Mouse (Mus musculus): ENCODE data around the gene Hdhd5.

The Hdhd5 gene

DNA sequence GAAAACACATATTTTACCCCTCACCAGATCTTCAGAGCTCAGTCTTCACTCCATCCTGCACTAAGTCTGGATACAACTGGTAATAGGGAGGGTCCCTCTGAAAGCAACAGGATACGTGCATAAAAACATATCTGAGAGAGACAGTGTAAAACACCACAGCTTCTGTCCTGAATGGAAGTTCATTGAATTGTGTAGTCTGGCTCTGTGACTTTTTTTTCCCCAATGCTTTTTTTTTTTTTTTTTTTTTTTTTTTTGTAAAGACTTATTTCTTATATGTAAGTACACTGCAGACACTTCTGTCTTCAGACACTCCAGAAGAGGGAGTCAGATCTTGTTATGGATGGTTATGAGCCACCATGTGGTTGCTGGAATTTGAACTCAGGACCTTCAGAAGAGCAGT is 1.5 kb upstream of the Hdhd5 start:
- no peak for DNase-seq (ENCODE audit: low read depth, low spot score)

DNA sequence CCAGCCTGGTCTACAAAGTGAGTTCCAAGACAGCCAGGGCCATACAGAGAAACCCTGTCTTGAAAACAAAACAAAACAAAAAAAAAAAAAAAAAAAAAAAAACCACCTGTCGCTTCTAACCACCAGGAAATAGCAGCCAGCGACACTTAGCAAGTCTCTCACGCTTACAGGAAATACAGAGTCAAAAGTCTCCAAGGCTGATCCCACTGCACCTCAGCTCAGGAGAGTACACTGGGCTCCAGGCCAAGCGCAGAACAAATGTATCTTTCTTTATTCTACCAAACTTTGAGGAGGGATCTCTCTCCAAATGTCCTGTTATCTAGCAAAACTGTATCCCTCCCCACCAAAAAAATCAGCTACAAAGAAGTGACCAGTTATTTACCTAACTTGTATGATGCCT is 2.0 kb downstream of the Hdhd5 start:
- DNase-seq (ENCODE audit: low read depth, low spot score), result peak; percentile 69

DNA sequence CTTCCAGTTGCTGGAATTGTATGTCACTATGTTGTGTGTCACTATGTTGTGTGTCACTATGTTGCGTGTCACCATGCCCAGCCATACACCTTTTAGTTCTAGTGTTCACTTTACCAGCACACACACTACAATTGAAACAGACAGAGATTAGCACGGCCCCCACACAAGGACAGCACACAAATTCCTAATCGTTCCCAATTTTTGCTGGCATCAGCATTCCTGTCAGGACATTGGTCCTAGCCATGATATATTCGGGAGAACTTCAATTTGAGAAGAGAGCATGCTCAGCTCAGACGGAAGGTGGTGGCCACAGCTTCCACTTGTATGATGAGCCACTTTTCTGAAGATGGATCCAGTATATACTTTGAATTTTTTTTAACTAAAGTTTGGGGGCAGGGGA is 6.3 kb downstream of the Hdhd5 start:
- DNase-seq (ENCODE audit: low read depth, low spot score), result no peak

DNA sequence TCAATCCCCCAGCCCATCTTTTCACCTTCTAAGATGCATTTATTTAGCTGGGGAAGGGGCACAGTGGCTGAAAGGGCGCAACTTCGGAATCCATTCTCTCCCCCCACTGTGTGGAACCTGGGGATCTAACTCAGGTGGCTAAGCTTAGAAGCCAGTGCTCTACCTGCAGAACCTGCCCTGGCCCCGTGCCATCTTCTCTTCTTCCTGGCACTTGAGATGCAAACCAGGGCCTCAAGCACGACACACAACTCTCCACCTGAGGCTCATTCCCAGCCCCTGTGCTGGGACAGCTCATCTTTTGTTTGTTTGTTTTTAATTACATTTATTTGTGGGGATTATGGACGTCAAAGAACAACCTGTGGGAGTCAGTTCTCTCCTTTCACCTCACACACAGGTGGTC is 11.5 kb downstream of the Hdhd5 start:
- no peak for DNase-seq (ENCODE audit: low read depth, low spot score)

DNA sequence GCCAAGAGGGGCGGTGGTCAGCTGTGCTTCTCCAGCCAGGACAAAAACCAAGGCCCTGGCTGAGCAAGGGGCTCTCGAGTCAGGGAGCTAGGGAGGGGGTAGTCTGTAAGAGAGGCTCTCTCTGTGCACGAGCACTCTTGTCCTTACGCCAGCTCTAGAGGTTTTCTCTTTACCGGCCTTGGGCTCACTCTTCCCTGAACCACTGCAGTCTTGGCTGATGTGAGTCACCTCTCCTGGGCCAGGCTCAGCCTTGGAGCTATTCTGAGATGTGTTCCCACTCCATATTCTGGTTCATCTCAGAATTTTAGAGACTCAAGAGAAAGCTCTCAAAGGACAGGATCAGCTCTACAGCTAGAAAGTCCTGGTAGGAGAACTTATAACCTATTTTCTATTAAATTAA is 13.8 kb downstream of the Hdhd5 start:
- no peak for DNase-seq (ENCODE audit: low read depth, low spot score)

DNA sequence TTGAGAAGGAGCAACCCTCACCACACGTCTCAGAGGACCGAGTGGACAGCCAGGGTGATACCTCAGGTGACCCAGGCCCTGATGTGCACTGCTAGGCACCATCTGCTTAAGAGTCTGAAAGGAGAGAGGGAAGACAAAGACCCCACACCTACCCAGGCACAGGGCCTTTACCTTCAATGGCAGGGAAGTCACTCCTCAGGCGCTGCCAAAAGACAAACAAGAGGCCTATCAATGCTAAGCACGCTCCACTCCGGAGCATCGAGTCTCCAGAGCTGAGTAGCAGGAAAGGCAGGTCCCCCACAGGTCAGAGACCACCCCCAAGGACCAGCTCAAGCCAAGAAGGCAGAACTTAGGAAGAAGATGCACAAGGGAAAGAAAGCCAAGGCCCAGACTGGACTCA is 14.2 kb downstream of the Hdhd5 start:
- no peak for DNase-seq (ENCODE audit: low read depth, low spot score)

DNA sequence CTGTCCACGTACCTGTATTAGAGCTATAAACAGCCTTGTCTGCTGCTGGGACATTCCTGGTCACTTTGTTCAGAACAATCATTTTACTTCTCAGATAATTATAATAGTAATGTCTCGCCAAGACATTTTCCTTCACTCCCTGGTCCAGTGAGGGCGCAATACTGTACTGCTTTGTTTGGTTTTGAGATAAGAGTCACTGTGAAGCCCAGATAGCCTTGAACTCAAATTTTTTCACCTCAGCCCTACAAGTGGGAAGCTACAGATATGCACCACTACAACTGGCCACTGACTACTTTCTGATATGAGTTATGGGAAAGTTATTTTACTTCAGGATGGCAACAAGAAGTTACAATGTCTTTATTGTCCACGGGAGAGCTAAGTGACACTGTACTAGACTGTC is 14.7 kb downstream of the Hdhd5 start:
- DNase-seq (ENCODE audit: low read depth, low spot score), result no peak

DNA sequence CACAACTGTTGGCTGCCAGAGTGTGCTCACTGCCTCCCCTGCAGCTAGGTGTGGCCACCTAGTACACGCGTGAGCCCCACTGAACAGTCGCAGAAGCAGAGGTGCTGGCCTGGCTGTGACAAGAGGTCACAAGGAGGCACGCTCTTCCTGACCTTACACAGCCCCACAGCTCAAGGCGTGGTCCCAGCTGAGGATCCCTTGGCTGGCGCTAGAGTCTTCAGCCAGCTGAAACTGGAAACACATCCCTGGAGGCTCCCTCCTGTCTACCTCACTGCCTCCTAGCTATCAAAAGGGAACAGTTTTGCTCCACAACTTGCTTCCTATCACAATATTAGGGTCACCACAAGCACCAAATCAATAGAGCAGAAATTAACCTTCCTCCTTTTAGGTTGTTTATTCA is 19.9 kb downstream of the Hdhd5 start:
- no peak for DNase-seq (ENCODE audit: low read depth, low spot score)

DNA sequence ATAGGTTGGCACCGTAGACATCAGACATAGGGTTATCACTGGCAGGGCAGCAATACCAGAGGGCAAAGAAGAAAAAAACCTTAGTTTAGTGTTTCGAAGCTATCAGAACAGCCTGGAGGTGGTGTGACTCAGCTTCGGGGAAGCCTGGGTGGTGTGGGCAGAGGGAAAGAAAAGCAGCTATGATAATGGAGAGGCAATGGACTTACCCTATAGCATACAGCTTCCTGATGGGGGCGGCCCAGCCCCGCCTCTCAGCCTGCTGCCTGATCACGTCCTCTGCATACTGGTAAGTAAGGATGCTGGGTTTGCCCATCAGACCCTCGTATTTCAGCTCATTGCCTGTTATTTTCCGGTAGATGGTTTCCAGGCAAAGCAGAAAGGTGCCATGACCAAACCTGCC is 20.7 kb downstream of the Hdhd5 start:
- no peak for DNase-seq (ENCODE audit: low read depth, low spot score)

DNA sequence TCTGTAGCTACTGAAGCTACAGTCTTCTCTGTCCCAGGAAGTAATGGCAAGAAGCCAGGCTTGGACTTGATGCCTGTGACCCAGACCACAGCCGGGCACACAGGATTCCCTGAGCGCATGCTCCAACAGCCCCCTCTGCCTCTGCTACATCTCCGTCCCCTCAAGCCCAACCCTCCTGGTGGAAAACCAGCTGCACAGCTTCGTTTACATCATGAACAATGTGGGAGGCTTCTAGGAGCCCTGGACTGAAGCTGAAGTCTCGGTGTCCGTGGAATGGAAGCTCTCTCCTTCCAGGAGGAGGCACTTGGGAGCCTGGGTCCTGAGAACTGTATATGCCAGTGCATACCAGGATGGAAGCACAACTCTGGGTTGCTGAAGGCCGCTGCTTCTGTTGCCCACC is 21.1 kb downstream of the Hdhd5 start:
- no peak for DNase-seq (ENCODE audit: low read depth, low spot score)

DNA sequence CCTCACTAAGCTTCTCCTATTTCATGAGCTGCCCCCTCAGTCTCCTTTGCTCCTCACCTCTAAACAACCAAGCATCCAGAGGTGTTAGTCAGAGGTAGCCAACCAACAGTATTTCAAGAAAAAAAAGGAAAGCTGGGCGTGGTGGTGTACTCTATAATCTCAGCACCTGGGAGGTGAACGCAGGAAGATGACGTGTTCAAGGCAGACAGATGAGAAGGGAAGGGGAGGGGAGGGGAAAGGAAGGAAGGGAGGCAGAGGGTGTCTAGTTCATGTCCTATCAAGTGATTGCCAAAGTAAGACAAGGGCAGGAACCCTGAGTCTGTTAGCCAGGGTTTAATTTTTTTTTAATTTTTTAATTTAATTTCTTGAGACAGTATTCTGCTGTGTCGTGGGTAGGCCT is 22.5 kb downstream of the Hdhd5 start:
- DNase-seq (ENCODE audit: low read depth, low spot score), result peak; percentile 58

DNA sequence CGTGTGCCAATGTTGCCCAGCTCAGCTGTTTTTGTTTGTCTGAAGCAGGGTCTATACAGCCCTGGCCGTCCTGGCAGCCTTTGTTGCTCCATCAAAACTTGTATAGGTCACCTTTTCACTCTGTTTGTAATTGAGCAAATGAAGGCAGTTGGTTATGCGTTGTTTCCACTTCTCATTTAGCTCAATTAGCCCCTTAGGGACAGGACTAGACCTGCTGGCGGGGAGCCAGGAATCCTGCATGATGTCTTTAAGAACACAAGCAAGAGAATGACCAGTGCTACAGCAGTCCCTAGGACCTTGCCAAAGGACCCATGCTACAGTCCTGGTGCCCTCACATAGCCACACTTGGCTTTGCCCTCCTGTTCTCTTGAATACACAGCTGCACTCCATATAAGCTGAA is 25.6 kb downstream of the Hdhd5 start:
- no peak for DNase-seq (ENCODE audit: low read depth, low spot score)

DNA sequence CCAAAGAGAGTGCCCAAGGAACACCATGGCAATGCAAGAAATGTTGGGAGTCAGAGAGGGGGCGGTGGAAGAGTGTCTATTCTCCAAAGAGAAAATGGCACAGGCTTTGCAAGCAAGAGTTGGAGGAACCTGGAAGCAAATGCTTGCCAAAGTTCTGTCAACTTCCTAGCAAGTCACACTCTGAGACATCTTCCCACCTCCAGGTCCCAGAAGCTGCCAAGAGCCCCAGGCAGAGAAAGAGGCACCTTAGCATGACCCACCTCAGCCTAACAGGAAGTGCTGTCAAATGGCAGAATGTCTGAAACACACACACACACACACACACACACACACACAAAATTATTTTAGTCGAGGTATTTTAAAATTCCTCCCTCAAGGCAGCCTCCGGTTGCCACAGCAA is 27.1 kb downstream of the Hdhd5 start:
- no peak for DNase-seq (ENCODE audit: low read depth, low spot score)

DNA sequence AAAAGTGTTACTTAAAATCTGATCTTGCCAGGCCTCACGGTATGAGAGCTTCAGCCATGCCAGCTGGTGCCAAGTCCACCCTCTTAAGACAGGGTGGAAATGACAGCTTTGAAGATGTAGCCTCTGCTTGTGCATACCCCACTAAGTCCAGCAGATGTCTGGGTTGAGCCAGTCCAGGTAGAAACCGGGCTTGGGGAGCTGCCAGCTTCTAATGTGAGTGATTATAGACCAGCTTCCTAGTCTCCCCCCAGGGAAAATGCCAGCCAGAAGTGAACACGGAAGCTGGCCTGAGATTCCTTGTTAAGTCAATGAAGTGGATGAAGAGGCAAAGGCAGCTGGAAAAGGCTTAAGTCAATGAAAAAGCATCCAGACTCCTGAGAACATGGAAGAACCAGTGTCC is 34.6 kb downstream of the Hdhd5 start:
- DNase-seq (ENCODE audit: low read depth, low spot score), result no peak

DNA sequence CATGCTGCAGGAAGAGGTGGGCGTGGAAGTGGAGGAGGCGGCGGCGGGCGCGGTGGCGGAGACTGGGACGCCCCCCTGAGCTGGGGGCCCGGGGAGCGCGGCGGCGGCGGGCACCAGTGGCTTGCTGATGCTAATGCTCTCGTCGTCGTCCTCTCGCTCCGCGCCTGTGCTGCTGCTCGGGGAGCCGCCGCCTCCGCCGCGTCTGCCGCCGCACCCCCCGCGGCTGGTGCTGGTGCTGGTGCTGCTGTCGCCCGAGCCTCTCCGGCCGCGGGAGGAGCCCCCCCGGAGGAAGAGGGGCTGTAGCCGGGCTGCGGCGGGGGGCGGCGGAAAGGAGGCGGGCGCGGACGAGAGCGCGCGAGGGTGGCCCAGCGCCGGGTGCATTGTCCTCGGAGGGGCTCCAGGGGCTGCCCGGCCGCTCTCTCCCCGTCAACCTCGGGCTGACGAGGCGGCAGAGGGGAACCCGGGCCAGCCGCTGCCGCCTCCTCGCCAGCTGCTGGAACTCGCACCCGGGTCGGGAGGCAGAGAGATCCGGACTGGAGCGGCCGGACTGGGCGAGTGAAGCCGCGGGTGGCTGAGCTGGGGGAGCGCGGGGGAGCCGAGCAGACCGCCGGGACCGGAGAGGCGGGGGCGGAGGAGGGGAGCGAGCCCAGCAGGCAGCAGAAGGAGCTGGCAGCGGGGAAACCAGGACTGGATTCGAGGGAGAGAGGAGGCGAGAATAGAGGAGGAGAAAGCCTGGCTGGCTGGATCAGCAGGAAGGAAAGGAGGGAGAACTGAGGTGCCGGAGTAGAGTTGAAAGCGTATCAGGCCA is 37.5 kb downstream of the Hdhd5 start, which contains the start of gene Tmem121b:
Tmem121b (minus strand) TSS at position 434 of the 808 bp plus-strand sequence.
- peak; percentile 69 for DNase-seq (ENCODE audit: low read depth, low spot score)

DNA sequence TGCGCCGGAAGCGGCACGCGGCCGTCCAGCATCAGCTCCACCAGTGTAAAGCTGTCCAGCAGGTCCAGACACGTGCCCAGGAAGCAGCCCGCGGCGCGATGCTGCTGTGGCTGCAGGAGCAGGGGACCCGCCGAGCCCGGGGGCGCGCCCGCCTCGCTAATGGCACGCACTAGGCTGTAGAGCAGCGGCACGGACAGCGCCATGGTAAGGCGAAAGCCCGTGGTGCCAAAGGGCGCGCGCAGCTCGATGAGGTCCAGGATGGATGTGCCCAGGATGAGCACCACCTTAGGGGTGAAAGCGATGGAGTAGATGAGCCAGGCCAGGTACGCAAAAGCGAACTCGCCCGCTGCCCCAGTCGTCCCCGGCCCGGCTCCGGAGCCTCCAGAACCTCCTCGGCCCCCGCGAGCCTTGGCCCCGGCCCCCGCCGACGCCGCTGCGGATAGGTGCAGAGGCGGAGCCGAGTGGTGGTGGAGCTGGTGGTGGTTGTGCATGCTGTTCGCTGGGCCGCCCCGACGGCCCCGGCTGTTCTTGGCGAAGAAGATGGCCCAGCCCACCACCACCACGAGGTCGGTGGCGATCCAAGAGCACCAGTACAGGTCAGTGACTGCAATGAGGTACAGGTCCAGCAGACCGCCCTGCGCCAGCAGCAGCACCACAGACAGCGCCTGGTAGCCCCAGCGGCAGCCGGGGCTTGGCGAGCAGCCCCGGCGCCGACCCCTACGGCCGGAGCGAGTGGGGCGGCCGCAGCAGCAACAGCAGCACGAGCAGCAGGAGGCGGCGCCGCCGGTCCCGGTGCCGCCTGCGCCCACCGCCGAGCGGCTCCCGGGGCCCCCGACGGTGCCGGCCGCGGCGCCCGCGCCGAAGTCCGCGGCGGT is 38.4 kb downstream of the Hdhd5 start:
- peak; percentile 65 for DNase-seq (ENCODE audit: low read depth, low spot score)

DNA sequence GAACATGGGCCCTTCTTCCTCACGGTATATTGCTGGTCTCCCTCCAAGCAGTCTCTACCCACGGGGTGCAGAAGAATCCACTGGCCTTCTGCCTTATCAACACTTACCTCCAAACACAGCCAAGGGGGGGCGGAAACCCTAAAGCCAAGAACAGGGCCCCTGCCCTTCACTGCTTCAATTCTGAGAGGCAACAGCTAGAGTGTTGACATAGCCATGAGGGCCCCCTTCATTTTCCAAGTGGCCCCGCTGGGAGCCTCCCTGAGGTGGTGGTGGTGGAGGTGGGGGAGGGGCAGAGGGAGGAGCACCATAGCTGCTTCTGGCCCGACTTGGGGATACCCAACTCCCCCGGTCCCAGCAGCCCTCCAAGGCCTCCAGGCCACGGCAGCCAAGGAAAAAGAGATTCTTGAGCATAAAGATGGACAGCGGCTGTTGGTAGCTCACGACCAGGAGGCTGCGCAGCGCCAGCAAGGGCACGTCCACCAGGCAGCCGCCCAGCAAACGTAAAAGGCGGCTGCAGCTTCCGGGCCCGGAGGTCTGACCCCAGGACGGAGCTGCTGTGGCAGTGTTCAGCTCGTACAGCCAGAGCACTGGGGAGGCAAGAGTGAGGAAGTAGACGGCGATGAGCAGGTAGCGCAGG is 39.1 kb downstream of the Hdhd5 start:
- no peak for DNase-seq (ENCODE audit: low read depth, low spot score)

DNA sequence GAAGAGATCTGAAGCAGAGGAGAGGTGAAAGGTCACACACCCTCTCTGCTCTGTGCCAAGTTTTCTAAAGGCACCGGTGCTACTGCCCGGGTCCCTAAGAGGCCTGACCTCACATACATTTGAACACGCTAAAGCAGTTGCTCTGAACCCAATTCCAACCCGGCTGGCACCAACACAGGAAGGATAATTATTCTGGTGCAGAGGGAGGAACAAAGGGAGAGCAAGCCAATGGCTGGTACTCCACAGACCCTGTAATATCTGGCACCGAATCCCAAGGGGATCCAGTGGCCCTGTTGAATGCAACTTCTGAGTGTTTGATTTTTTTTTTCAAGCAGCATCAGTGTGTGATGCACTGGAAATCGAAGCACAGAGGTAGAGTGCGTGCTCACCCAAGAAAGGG is 40.1 kb downstream of the Hdhd5 start:
- no peak for DNase-seq (ENCODE audit: low read depth, low spot score)

DNA sequence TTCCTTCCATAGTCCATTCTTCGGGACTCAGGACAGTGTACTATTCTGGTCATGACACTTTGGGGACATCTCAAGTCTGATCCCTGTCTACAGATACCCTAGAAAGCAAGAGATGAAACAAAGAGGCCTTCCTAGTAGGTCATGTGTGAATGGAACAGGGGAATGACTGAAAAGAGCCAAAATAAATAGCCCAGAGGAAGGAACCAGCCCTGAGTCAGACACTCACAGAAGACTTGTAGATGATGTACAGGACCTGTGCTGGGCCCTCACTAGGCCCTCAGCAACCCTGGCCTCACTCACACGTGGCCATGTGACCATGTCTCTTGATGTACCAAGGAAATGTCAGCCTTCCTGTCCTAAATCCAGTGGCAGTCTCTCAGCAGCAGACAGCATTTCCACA is 41.7 kb downstream of the Hdhd5 start:
- no peak for DNase-seq (ENCODE audit: low read depth, low spot score)

DNA sequence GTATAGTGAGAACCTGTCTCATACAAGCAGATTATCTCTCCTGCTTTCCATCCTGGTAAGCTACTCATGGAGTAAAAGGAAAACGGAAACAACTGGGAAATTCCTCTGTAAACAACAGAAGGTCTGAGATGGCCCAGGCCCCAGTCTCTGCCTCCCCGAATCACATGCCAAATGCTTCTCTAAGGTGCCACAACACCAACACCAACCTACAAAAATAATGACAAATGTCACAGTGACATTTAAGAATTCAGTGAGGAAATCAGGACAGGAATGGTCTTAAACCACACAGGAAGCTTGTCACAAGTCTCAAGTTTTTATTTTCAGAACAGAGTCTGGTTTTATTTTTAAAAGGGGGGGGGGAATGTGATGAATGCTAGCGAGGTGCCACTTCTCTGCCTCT is 42.5 kb downstream of the Hdhd5 start:
- DNase-seq (ENCODE audit: low read depth, low spot score), result peak; percentile 65

DNA sequence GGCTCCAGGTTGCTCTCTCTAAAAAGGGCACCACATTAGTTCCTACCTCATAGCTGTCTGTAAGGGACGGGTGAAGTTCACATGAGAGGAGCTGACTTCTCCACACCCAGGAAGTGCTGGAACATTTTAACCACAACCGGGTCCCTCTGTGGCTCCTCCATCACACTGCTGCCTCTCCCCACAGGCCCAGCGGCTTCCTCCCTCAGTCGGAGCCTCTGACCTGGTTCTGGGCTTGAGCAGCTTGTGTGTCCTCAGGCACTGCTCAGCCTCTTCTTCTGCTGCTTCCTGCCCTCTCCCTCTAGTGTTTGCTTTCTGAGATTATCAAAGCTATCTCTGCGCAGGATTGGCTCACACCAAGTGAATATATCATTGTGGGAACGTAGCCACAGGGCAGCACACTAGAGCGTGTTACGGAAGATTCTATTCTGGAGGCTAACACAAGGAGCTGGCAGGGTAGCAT is 45.0 kb downstream of the Hdhd5 start:
- DNase-seq (ENCODE audit: low read depth, low spot score), result peak; percentile 72

DNA sequence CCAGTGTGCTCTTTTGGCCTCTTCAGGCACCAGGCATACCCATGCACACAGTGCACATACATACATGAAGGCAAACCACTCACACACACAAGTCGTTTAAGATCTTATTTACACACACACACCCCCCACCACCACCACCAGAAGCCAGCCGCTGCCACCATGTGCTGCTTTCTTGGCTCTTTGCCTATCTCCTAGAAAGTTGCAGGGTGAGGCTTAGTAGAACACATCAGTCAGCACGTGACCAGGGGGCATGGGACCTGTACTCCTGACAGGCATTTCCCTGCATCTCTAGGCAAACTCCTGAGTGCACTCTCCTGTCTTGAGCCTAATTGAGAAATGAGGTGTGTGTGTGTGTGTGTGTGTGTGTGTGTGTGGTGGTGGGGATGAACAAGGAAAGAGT is 46.1 kb downstream of the Hdhd5 start:
- peak; percentile 39 for DNase-seq (ENCODE audit: low read depth, low spot score)

Data from CD4-positive, CD25-positive, alpha-beta regulatory T cell, adult 2 months (primary cell).